Mouse (Mus musculus) urinary bladder, postnatal 4 days (tissue): ENCODE results near the gene Zfp330.

Experiments used
- DNase-seq, 2 experiments: peaks; one replicate each; pipeline ENCODE4 v3.0.0; 2021 to 2022; ENCODE audit warnings: low spot score in 2 of 2

Gene Zfp330

GRCm38 (mm10) chr8:82774093-82774422 lies at the start of gene Zfp330:
Gene Zfp330, minus strand, starts transcription at chr8:82774160.
- DNase-seq, result peak; percentile 87 to 90

GRCm38 (mm10) chr8:82777945-82778344 lies 4.0 kb upstream of the Zfp330 start:
- DNase-seq, result no peak

GRCm38 (mm10) chr8:82777406-82777805 lies 3.4 kb upstream of the Zfp330 start:
- DNase-seq, result no peak

- DNase-seq, result no peak
These were observed 522 bp upstream of the Zfp330 start for GRCm38 (mm10) chr8:82774482-82774881.

GRCm38 (mm10) chr8:82773332-82774092 lies 448 bp downstream of the Zfp330 start:
- no peak for DNase-seq

- no peak for DNase-seq
These were observed 3.1 kb downstream of the Zfp330 start for GRCm38 (mm10) chr8:82770886-82771285.

GRCm38 (mm10) chr8:82759071-82759470 lies 14.9 kb downstream of the Zfp330 start:
- no peak for DNase-seq

GRCm38 (mm10) chr8:82754946-82755345 lies 19.0 kb downstream of the Zfp330 start:
- no peak for DNase-seq

GRCm38 (mm10) chr8:82746617-82747016 lies 27.3 kb downstream of the Zfp330 start:
- DNase-seq, result no peak

- DNase-seq, result peak; percentile 26 to 71
These were observed 29.8 kb downstream of the Zfp330 start for GRCm38 (mm10) chr8:82743905-82744904.
